Mouse (Mus musculus): ENCODE measurements around the gene Lsm5. TPM values are rescaled to one million over a fixed set of nuclear protein-coding genes. Genes with fewer than 3 reads are reported as not detected.

Lsm5 gene
- total RNA-seq (2021): 10 to 100 TPM; 13.6 to 14.4 TPM
- long read RNA-seq, experiment 1, transcript Lsm5-201 (5 exons, 494 nt): major isoform, 5 of 5 reads
- long read RNA-seq, experiment 1, partial matches to known transcripts: 0 of 5 reads
- long read RNA-seq, experiment 1, other reads (novel, unspliced or antisense): 0 of 5 reads
- long read RNA-seq, experiment 2, partial matches to known transcripts: 0 of 4 reads
- long read RNA-seq, experiment 2, other reads (novel, unspliced or antisense): 1 of 4 reads

DNA sequence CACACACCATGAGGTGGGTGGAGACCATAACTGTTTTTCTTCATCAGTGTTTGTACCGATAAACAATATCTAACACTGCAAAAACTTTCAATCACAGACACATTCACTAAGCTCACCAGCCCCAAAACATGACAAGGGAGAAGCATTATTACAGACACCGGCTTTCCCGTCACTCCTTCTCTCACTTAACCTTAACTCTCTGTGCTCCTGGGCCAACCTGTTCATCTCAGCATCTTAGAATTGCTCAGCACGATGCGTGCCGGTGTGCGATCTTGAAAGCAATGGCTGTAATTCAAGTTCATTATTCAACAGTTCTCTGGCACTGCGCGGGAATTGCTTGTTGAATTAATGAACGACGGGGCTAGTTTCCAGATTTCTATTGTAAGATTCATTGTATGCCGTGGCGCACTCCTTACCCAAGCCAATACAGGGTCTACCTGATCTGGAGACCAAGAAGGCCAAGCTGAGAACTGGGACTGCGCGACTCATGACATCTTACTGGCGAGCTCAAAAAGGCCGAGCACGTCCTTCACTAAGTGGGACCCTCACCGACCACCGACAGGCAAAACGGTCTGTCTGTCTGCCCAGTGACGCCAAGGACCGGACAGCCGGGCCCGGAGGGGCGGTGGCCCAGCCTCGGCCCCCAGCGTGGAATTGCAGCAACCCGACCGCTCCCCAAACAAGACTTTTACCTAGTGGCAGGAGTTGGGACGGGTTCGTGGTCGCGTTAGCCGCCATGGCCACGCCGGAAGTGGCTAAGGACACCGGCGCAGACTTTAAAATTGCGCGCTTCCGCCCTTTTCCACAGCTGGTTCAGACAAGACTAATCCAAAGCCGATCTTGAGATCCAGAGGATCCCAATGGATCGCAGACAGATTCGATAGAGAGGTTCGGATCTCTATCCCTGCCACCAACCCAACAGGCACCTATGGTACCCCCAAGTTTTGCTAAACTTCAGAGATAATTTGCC, at the start of gene Lsm5:
Gene Lsm5 (minus strand): TSS at position 780 of the 970 bp plus-strand sequence.
- peak; percentile 82 to 87 for DNase-seq (ENCODE audit: extremely low spot score in 1 of 2, low spot score in 2 of 2)
- H3K27ac ChIP-seq: 0 out of 2 replicates have a peak within 1 kb of the TSS, but pooled peaks have one; percentile 48
- intact Hi-C loops (cut with DNase I): no loop called here
- no peak; the same call in 1 of the 2 replicates for TF ChIP-seq CTCF (IDR thresholded peaks at IDR 0.05)
- H3K4me3 ChIP-seq: peak within 1 kb of the TSS; percentile 97

DNA sequence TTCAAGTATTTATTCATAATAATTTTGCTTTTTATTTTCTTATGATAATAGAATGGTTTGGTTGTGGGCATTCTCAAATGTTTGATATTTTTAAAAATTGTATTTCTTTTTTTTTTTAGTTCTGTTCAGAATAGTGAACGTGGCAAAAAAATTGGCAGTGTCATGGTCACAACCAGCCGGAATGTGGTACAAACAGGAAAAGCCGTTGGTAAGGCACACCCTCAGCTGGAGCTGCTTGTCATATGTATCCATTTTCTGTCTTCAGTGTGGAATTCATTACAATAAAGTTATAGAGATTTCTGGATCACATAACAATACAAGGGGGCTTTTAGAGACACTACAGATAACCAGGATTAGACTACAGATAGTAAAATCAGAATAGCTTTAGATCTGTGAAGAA, 49.2 kb upstream of the Lsm5 start:
- TF ChIP-seq CTCF (IDR thresholded peaks at IDR 0.05): no peak
- DNase-seq (ENCODE audit: extremely low spot score in 1 of 2, low spot score in 2 of 2): no peak
- no peak overlapping the region for H3K4me3 ChIP-seq
- no peak overlapping the region for H3K27ac ChIP-seq
- intact Hi-C loops (cut with DNase I): no loop called here

- TF ChIP-seq CTCF (IDR thresholded peaks at IDR 0.05): no peak
- Histone ChIP-seq H3K27ac (no peak overlapping the region), H3K4me3 (no peak overlapping the region)
- DNase-seq (ENCODE audit: extremely low spot score in 1 of 2, low spot score in 2 of 2): no peak
- intact Hi-C loops (cut with DNase I): no loop called here
Measured at GRCm38 (mm10) chr6:56745950-56746543, 41.5 kb upstream of the Lsm5 start.

DNA sequence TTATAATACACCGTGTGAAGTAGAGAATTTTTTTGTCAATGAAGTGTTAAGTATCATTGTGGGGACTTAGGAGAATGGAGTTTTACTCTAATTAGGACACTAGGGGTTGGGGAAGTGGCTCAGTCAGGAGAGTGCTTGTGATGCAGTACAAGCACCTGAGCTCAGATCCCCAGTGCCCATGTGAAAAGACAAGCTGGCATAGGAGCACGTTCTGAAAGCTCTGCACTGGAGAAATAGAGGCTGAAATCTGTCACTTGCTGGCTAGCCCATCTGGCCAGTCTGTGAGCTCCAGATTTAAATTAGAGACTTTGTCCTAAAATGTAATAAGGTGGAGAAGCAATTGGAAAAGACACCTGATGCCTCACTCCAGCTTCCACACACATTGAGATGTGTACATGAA, 28.0 kb upstream of the Lsm5 start:
- Histone ChIP-seq H3K27ac (no peak overlapping the region), H3K4me3 (no peak overlapping the region)
- DNase-seq (ENCODE audit: extremely low spot score in 1 of 2, low spot score in 2 of 2): no peak
- no peak for TF ChIP-seq CTCF (IDR thresholded peaks at IDR 0.05)
- intact Hi-C loops (cut with DNase I): no loop called here

GRCm38 (mm10) chr6:56720877-56721276, 16.4 kb upstream of the Lsm5 start:
- intact Hi-C loops (cut with DNase I): loop anchor here (10.0 kb wide), 1 partner anchor 164 kb away; no protein-coding TSS in a partner anchor
- Histone ChIP-seq H3K4me3 (no peak overlapping the region), H3K27ac (no peak overlapping the region)
- no peak for DNase-seq (ENCODE audit: extremely low spot score in 1 of 2, low spot score in 2 of 2)
- no peak for TF ChIP-seq CTCF (IDR thresholded peaks at IDR 0.05)

DNA sequence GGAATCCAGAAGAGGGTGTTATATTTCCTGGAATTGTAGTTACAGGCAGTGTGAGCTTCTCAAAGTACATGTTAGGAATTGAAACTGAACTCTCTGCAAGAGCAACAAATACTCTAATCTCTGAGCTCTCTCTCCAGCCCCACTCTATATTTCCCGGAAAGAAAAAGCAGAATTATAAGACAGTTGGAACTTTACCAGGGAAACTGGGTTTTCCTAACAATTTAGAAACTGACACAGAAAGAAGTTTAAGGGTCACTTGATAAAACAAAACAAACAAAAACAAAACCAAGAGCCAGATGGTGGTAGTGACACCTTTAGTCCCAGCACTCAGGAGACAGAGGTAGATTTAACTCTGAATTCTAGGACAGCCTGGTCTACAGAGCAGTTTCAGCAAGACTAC, 14.6 kb upstream of the Lsm5 start:
- TF ChIP-seq CTCF (IDR thresholded peaks at IDR 0.05): no peak

DNA sequence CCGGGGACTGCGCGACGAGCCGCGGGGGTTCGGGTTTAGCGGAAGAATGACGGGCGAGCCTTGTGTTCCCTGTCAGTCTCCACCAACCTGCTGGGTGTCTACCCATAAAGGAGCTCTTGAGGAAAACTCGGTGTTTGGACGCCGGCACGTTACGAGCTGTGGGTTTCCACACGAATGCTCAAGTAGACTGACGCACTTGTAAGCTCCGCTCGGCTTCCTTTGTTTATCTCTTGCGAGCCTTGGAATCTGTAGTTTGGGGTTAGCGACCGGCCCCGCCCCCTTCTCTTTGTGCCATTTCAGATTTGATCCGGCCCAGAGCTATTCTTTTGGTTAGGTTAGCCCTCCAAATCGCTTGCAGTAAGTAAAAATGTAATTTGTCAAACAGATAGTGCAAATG, 10.8 kb upstream of the Lsm5 start:
- intact Hi-C loops (cut with DNase I): loop anchor here (5.0 kb wide), 1 partner anchor 207 kb away; the partner anchor contains the start of genes Nt5c3 and Vmn1r4
- TF ChIP-seq CTCF (IDR thresholded peaks at IDR 0.05): no peak
- H3K4me3 ChIP-seq: peak overlapping the region; percentile 82
- peak overlapping the region; percentile 98 for H3K27ac ChIP-seq
- DNase-seq (ENCODE audit: extremely low spot score in 1 of 2, low spot score in 2 of 2): no peak

More for the DNA sequence above, 14.6 kb upstream of the Lsm5 start:
- intact Hi-C loops (cut with DNase I): loop anchor here (5.0 kb wide), 1 partner anchor 203 kb away; the partner anchor contains the start of genes Nt5c3 and Vmn1r4
- no peak overlapping the region for H3K27ac ChIP-seq
- H3K4me3 ChIP-seq: no peak overlapping the region
- no peak for DNase-seq (ENCODE audit: extremely low spot score in 1 of 2, low spot score in 2 of 2)

GRCm38 (mm10) chr6:56714574-56715269, 10.2 kb upstream of the Lsm5 start, which contains the start of gene Avl9:
Gene Avl9 (plus strand): TSS chr6:56714899.
- Histone ChIP-seq H3K27ac (peak within 1 kb of the TSS; percentile 98), H3K4me3 (peak within 1 kb of the TSS; percentile 82)
- peak; percentile 94 to 96 for DNase-seq (ENCODE audit: extremely low spot score in 1 of 2, low spot score in 2 of 2)
- intact Hi-C loops (cut with DNase I): loop anchor here (5.0 kb wide), 1 partner anchor 208 kb away; the partner anchor contains the start of genes Nt5c3 and Vmn1r4
- peak; percentile 81 for TF ChIP-seq CTCF (IDR thresholded peaks at IDR 0.05)

- Histone ChIP-seq H3K27ac (no peak overlapping the region), H3K4me3 (peak overlapping the region; percentile 82)
- intact Hi-C loops (cut with DNase I): no loop called here
- TF ChIP-seq CTCF (IDR thresholded peaks at IDR 0.05): no peak
- DNase-seq (ENCODE audit: extremely low spot score in 1 of 2, low spot score in 2 of 2): no peak
Measured at GRCm38 (mm10) chr6:56714186-56714573, 9.7 kb upstream of the Lsm5 start.

GRCm38 (mm10) chr6:56692445-56692844, 12.1 kb downstream of the Lsm5 start:
- Histone ChIP-seq H3K27ac (no peak overlapping the region), H3K4me3 (no peak overlapping the region)
- TF ChIP-seq CTCF (IDR thresholded peaks at IDR 0.05): no peak
- intact Hi-C loops (cut with DNase I): no loop called here
- no peak for DNase-seq (ENCODE audit: extremely low spot score in 1 of 2, low spot score in 2 of 2)

DNA sequence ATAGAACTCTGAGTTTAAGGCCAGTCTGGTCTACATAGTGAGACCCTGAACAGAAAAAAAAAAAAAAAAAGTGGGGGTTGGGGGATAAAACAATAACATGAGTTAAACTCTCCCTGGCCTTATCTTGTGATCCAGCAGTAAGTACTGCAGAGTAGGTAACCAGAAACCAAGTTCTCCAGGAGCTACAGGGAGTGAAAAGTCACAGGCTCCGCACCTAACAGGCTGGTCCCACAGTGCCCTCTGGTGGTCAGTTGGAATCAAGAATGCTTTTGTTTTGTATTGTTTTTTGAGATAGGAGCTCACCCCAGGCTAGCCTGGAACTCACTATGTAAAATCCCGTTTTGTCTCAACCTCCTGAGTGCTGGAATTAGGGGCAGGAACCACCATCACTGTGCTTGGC, 13.3 kb downstream of the Lsm5 start:
- intact Hi-C loops (cut with DNase I): loop anchor here (1.0 to 2.0 kb wide), 3 partner anchors 82 to 625 kb away; no protein-coding TSS in a partner anchor
- H3K4me3 ChIP-seq: no peak overlapping the region
- peak; percentile 56 to 65 for DNase-seq (ENCODE audit: extremely low spot score in 1 of 2, low spot score in 2 of 2)
- TF ChIP-seq CTCF (IDR thresholded peaks at IDR 0.05): peak; percentile 77
- H3K27ac ChIP-seq: no peak overlapping the region
